Mouse (Mus musculus) heart, adult 2 months (tissue): ENCODE measurements around the gene Trappc11. TPM values are rescaled to one million over a fixed set of nuclear protein-coding genes. Genes with fewer than 3 reads are reported as not detected.

Experiments used
- DNase-seq, 2 experiments: peaks; one replicate each; pipeline ENCODE4 v3.0.0; 2021
- H3K27ac ChIP-seq: fragments of 200-600 bp; 2 replicates; pipeline ENCODE4 v1.8.1; 2022
- H3K27me3 ChIP-seq: fragments of 200-500 bp; 2 replicates; pipeline ENCODE4 v1.6.1; 2012; ENCODE audit warnings: mild to moderate bottlenecking, low read length, inconsistent platforms, mixed read lengths; ENCODE audit not compliant: control insufficient read depth, insufficient read depth
- H3K36me3 ChIP-seq: fragments of 200-500 bp; 2 replicates; pipeline ENCODE4 v1.6.1; 2012; ENCODE audit warnings: low read length, inconsistent platforms; ENCODE audit not compliant: control insufficient read depth, insufficient read depth
- H3K4me1 ChIP-seq: fragments of 200-500 bp; 2 replicates; pipeline ENCODE4 v1.6.1; 2011; ENCODE audit warnings: low read length; ENCODE audit not compliant: control insufficient read depth, insufficient read depth
- H3K4me3 ChIP-seq: fragments of 200-600 bp; 2 replicates; pipeline ENCODE4 v1.8.1; 2022
- H3K79me2 ChIP-seq: fragments of 200-500 bp; replicated peaks from 2 replicates; pipeline ENCODE4 v1.6.1; 2012; ENCODE audit warnings: mild to moderate bottlenecking, inconsistent platforms, low read length, moderate library complexity, mixed read lengths; ENCODE audit not compliant: control insufficient read depth, insufficient read depth
- H3K9ac ChIP-seq: fragments of 200-500 bp; 2 replicates; pipeline ENCODE4 v1.6.1; 2012; ENCODE audit warnings: low read depth, mild to moderate bottlenecking, control low read depth, inconsistent platforms, low read length, mixed read lengths
- CTCF ChIP-seq: fragments of 200-600 bp; IDR thresholded peaks from 2 replicates; pipeline ENCODE4 v1.8.1; 2022; ENCODE audit warnings: antibody characterized with exemption, mild to moderate bottlenecking, moderate library complexity
- EP300 ChIP-seq: fragments of 200-500 bp; IDR thresholded peaks from 2 replicates; pipeline ENCODE4 v1.6.1; 2011; ENCODE audit warnings: low read depth, low read length, control low read depth; ENCODE audit not compliant: insufficient read depth
- POLR2A ChIP-seq: fragments of 200-500 bp; IDR thresholded peaks from 2 replicates; pipeline ENCODE4 v1.6.1; 2011; ENCODE audit warnings: mild to moderate bottlenecking, low read depth, low read length, control low read depth; ENCODE audit not compliant: insufficient read depth
- WGBS: fragments of 180-500 bp; shearing (Covaris S2); methylation state at CpG from one replicate; pipeline ENCODE4 v1.1.7; 2018; 5-methylcytosine and 5-hydroxymethylcytosine counted together
- intact Hi-C: fragments of 180-260 bp; cut with DNase I; formaldehyde crosslinking; loops from one replicate; pipeline ENCODE4 v1.15.1; 2025
- polyA plus RNA-seq: library from polyadenylated mRNA; depleted of rRNA; stranded (reverse); fragments of >200 nt; gene quantifications from 2 replicates; pipeline ENCODE4 v1.2.3, GENCODE M21; 2012; rRNA removed
- total RNA-seq, 2 experiments: library from RNA; stranded (reverse); gene quantifications; 2 replicates each; pipeline ENCODE4 v1.2.3; 2021

Gene Trappc11
- total and polyA plus RNA-seq, 3 experiments = 11.7 to 20.3 (median 19.2) TPM

- Histone ChIP-seq H3K27me3 (no peaks in the 10 kb centered on the region), H3K4me3 (no peak within 1 kb of the TSS), H3K4me1 (no peaks in the 10 kb centered on the region; the same call in none of the 2 replicates), H3K79me2 (no peaks in the 10 kb centered on the region), H3K36me3 (no peaks in the 10 kb centered on the region), H3K27ac (no peak within 1 kb of the TSS), H3K9ac (no peak within 1 kb of the TSS)
- no peak for DNase-seq
- 84% methylated on average over 19 of the region's 19 CpGs for WGBS
- no peak for TF ChIP-seq CTCF
- no peak for TF ChIP-seq EP300
- TF ChIP-seq POLR2A = no peak
- intact Hi-C loops = no loop called here
Observed at GRCm38 (mm10) chr8:47446312-47447046, 86.8 kb downstream of the Trappc11 start, which contains the start of gene Stox2. Gene Stox2, minus strand, starts transcription at chr8:47446362.

Other genes starting within 250 kb of the Trappc11 start
- gene Stox2, start 87.1 kb downstream of the Trappc11 start, total RNA-seq = 10 to 100 TPM; 10.1 to 11.3 TPM
- gene Stox2, start 87.1 kb downstream of the Trappc11 start, polyA plus RNA-seq = 2.6 and 5.7 TPM in 2 replicates
- gene Rwdd4a, start 194 bp upstream of the Trappc11 start, total RNA-seq = 10 to 100 TPM; 60.7 to 65.2 TPM
- 16.2 and 27.6 TPM in 2 replicates for gene Rwdd4a, start 194 bp upstream of the Trappc11 start, polyA plus RNA-seq
- gene Ing2, start 142.1 kb upstream of the Trappc11 start, total RNA-seq = 1 to 10 TPM; 3.8 to 4.9 TPM
- gene Ing2, start 142.1 kb upstream of the Trappc11 start, polyA plus RNA-seq = 2.6 and 3.1 TPM in 2 replicates
- gene Cdkn2aip, start 180.5 kb upstream of the Trappc11 start, total RNA-seq = 1 to 10 TPM; 7.9 to 8.5 TPM
- gene Cdkn2aip, start 180.5 kb upstream of the Trappc11 start, polyA plus RNA-seq = 3.2 and 3.9 TPM in 2 replicates